Comparison of ENCODE assay signal across 19 mouse cellular contexts in the genomic region with DNA sequence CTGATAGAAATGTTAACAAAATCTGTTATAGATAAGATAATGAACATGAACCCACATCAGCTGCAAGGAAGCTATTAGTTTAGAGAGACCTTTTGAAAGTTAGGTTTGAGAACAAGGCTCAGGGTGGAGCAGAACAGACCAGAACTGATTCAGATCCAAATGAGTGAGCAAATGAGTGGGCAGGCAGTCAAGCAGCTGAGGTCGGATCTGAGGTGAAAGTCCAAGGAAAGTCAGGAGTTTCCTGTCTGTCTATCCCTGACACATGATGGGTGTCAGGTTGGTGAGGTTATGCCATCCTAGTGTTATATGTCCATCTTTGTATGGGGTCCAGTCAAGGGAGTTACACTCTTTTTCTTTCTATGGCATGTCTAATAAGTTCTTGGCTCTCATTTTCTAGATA. TPM values are rescaled to one million over a fixed set of nuclear protein-coding genes. Genes with fewer than 3 reads are reported as not detected.
DNase-seq lines count a peak whose midpoint lies in the region; ATAC-seq lines count a peak whose summit lies in the region.
"Had no signal": no experiment of that assay in that cellular context is flagged by ENCODE, and none has a peak within 500 bp of the region (broad histone marks: within the 10 kb centered on the region; RNA-seq: fewer than 3 reads in every experiment).

No protein-coding gene starts in this region.

- no peaks in the 10 kb centered on the region for H3K36me3 ChIP-seq in kidney, embryonic 15.5 days
- H3K36me3 ChIP-seq: forebrain, embryonic 12.5 days; hindbrain, embryonic 10.5 days; limb, embryonic 12.5 days; liver, embryonic 15.5 days had no signal

- no peak overlapping the region for H3K4me2 ChIP-seq in kidney, embryonic 15.5 days
- H3K4me2 ChIP-seq: forebrain, embryonic 12.5 days; limb, embryonic 12.5 days; liver, embryonic 15.5 days had no signal

- no peaks in the 10 kb centered on the region for H3K4me1 ChIP-seq in kidney, embryonic 15.5 days
- H3K4me1 ChIP-seq: forebrain, embryonic 12.5 days; hindbrain, embryonic 10.5 days; limb, embryonic 12.5 days had no signal

- 47% methylated on average over 1 of the region's 1 CpGs for WGBS in kidney, embryonic 15.5 days

- H3K9me3 ChIP-seq in kidney, embryonic 15.5 days (replicated peaks): no peaks in the 10 kb centered on the region
- H3K9me3 ChIP-seq: forebrain, embryonic 12.5 days; hindbrain, embryonic 10.5 days; limb, embryonic 12.5 days; liver, embryonic 15.5 days had no signal

- no peak overlapping the region for H3K27ac ChIP-seq in kidney, embryonic 15.5 days
- H3K27ac ChIP-seq: forebrain, embryonic 12.5 days; hindbrain, embryonic 10.5 days; hindbrain, postnatal 0 days; limb, embryonic 12.5 days; liver, embryonic 15.5 days had no signal

- H3K27me3 ChIP-seq in kidney, embryonic 15.5 days: no peaks in the 10 kb centered on the region
- H3K27me3 ChIP-seq: forebrain, embryonic 12.5 days; limb, embryonic 12.5 days; liver, embryonic 15.5 days; Patski had no signal

- intact Hi-C loops in left cerebral cortex, postnatal 10 days (cut with DNase I): no loop called here

- peak; percentile 55 for DNase-seq in gastrocnemius, adult 18-20 months (ENCODE audit: low spot score)
- no peak for DNase-seq in gastrocnemius, postnatal 10 days
- DNase-seq in kidney, adult 11 months: peak; percentile 64
- DNase-seq in urinary bladder, postnatal 14 days (ENCODE audit: low spot score): peak; percentile 36
- no peak for DNase-seq in urinary bladder, postnatal 10 days (ENCODE audit: low spot score)
- DNase-seq in kidney, postnatal 36 days: peak; percentile 69 to 73
- DNase-seq in left cerebral cortex, postnatal 10 days (ENCODE audit: extremely low spot score in 1 of 2, low spot score in 2 of 2): no peak
- DNase-seq: cerebellum, adult 9-11 months; thymus, adult 2 months had no signal

- ATAC-seq in kidney, embryonic 15.5 days (replicated peaks; ENCODE audit: low FRiP score): no peak
- ATAC-seq: CD4-positive, CD25-positive, alpha-beta regulatory T cell, adult 4 months; hindbrain, postnatal 0 days; intestine, postnatal 0 days; midbrain, embryonic 16.5 days; Patski had no signal

- no peak overlapping the region for H3K9ac ChIP-seq in kidney, embryonic 15.5 days
- H3K9ac ChIP-seq: forebrain, embryonic 12.5 days; limb, embryonic 12.5 days; liver, embryonic 15.5 days had no signal

- no peak overlapping the region for H3K4me3 ChIP-seq in kidney, embryonic 15.5 days (replicated peaks)
- H3K4me3 ChIP-seq: forebrain, embryonic 12.5 days; hindbrain, embryonic 10.5 days; limb, embryonic 12.5 days; liver, embryonic 15.5 days had no signal

RNA-seq across cellular contexts. Expression of a gene that starts 32.9 kb away (rescaled TPM):
- 100 to 1,000 TPM; 172 to 210 TPM for total RNA-seq in gastrocnemius, adult 18-20 months (2021)
- 10 to 100 TPM; 61.8 to 72.8 TPM for total RNA-seq in gastrocnemius, postnatal 10 days (2021)
- 19.5 TPM in 2 replicates for polyA plus RNA-seq in kidney, embryonic 15.5 days (2015; fragmentation: Nextera tagmentation; extraction: Ambion mirVana)
- total RNA-seq in left cerebral cortex, postnatal 10 days (2021): 10 to 100 TPM; 17.5 to 26.6 TPM

RNA-seq across cellular contexts. Expression of a gene that starts 32.9 kb away (rescaled TPM):
- 10 to 100 TPM in 1 of 2 experiments, 1 to 10 TPM in 1; 6.3 to 11.9 TPM for total RNA-seq in gastrocnemius, adult 18-20 months (2021)
- total RNA-seq in gastrocnemius, postnatal 10 days (2021): 10 to 100 TPM in 1 of 2 experiments, 1 to 10 TPM in 1; 7.9 to 10.4 TPM
- 13.1 and 14.1 TPM in 2 replicates for polyA plus RNA-seq in kidney, embryonic 15.5 days (2015; fragmentation: Nextera tagmentation; extraction: Ambion mirVana)
- total RNA-seq in left cerebral cortex, postnatal 10 days (2021): 10 to 100 TPM; 22.6 to 25.7 TPM

Comparison
In these comparisons a context has a peak if more than half of its experiments do, and no peak if none do; other contexts are left out.
1. DNase-seq: peak in gastrocnemius, adult 18-20 months (single experiment), kidney, adult 11 months (single experiment), urinary bladder, postnatal 14 days (single experiment) and kidney, postnatal 36 days (2 of 2); none in gastrocnemius, postnatal 10 days (single experiment), urinary bladder, postnatal 10 days (single experiment) and left cerebral cortex, postnatal 10 days (0 of 2).